21 mouse cellular contexts compared by ENCODE assay signal in the genomic region with DNA sequence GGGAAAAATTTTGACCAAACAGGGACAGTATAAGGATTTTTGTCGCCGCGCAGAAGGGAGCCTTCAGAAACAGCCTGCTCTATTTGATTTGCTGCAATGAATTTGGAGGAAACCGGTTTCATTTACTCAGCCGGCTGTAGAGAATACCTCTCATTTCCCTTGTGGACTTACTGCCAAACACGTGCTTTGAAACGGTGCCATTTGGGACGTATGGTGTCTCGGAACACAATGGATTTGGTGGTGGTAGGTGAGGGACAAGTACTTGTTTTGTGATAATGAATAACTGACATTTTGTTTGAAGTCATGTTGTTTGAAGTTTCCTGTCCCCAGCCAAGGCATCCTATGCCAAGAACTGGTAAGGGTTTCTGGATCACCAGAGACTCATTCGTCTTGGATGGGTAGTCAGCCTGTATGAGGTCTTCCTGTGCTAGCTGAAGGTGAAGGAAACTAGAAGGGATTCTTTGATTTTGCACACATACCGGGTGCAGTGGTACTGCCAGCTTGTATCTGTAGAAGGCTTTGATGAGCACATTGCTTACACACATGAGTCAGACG.
A peak's percentile ranks its signal among the peaks of the same experiment; 100 is the strongest.
DNase-seq lines count a peak whose midpoint lies in the region; ATAC-seq and TF ChIP-seq lines count a peak whose summit lies in the region.
"Had no signal": no experiment of that assay in that cellular context is flagged by ENCODE, and none has a peak within 500 bp of the region (broad histone marks: within the 10 kb centered on the region; RNA-seq: fewer than 3 reads in every experiment).

No protein-coding gene starts in this region.

- no peak overlapping the region for H3K9ac ChIP-seq in kidney, embryonic 14.5 days (ENCODE audit: low read depth, low read length)
- H3K9ac ChIP-seq in lung, postnatal 0 days (replicated peaks; ENCODE audit: low read depth) = no peak overlapping the region
- H3K9ac ChIP-seq: embryonic facial prominence, embryonic 15.5 days; heart, embryonic 13.5 days; hindbrain, embryonic 12.5 days; limb, embryonic 12.5 days; liver, embryonic 12.5 days; neural tube, embryonic 15.5 days had no signal

- H3K4me3 ChIP-seq in kidney, embryonic 14.5 days (ENCODE audit: low read length) = no peak overlapping the region
- no peak overlapping the region for H3K4me3 ChIP-seq in lung, postnatal 0 days (ENCODE audit: low read depth, low read length)
- H3K4me3 ChIP-seq: embryonic facial prominence, embryonic 15.5 days; heart, embryonic 13.5 days; hindbrain, embryonic 12.5 days; limb, embryonic 12.5 days; liver, embryonic 12.5 days; neural tube, embryonic 15.5 days had no signal

- 86% methylated on average over 12 of the region's 12 CpGs for WGBS in kidney, embryonic 14.5 days
- 74% methylated on average over 12 of the region's 12 CpGs for WGBS in lung, postnatal 0 days

- peak; percentile 49 for DNase-seq in cerebellum, adult 11-12 months
- DNase-seq in cerebellum, postnatal 4 days (ENCODE audit: low spot score in 2 of 2) = no peak
- peak; percentile 74 for DNase-seq in kidney, adult 9 months
- DNase-seq in cerebellum, adult 18-20 months = peak; percentile 41 to 63
- DNase-seq in cerebellum, postnatal 14 days = peak; percentile 73 to 76
- no peak for DNase-seq in retina, embryonic 14.5 days (ENCODE audit: low spot score)
- no peak for DNase-seq in lung, postnatal 0 days (ENCODE audit: low spot score)
- DNase-seq: lung, adult 18-20 months; lung, postnatal 14 days; right cerebral cortex, postnatal 14 days had no signal

- no peak overlapping the region for H3K27ac ChIP-seq in kidney, embryonic 14.5 days (ENCODE audit: low read depth, low read length)
- H3K27ac ChIP-seq in lung, postnatal 0 days (ENCODE audit: low read length) = no peak overlapping the region
- H3K27ac ChIP-seq: embryonic facial prominence, embryonic 15.5 days; heart, embryonic 13.5 days; hindbrain, embryonic 12.5 days; limb, embryonic 12.5 days; liver, embryonic 12.5 days; neural tube, embryonic 15.5 days; stomach, postnatal 0 days had no signal

- no peak for TF ChIP-seq CTCF in lung, postnatal 0 days (IDR thresholded peaks at IDR 0.05)

- no peak for TF ChIP-seq EP300 in lung, postnatal 0 days (IDR thresholded peaks at IDR 0.05)

- no peaks in the 10 kb centered on the region for H3K36me3 ChIP-seq in kidney, embryonic 14.5 days (ENCODE audit: control insufficient read depth, insufficient read depth, low read length)
- no peaks in the 10 kb centered on the region for H3K36me3 ChIP-seq in lung, postnatal 0 days (ENCODE audit: insufficient read depth, low read length)
- H3K36me3 ChIP-seq: embryonic facial prominence, embryonic 15.5 days; heart, embryonic 13.5 days; hindbrain, embryonic 12.5 days; limb, embryonic 12.5 days; liver, embryonic 12.5 days; neural tube, embryonic 15.5 days had no signal

- ATAC-seq in kidney, embryonic 14.5 days (ENCODE audit: low FRiP score, low TSS enrichment) = no peak
- no peak for ATAC-seq in lung, postnatal 0 days
- ATAC-seq: forebrain, embryonic 14.5 days; intestine, postnatal 0 days; liver, embryonic 12.5 days had no signal

- no peak overlapping the region for H3K4me2 ChIP-seq in kidney, embryonic 14.5 days (replicated peaks; ENCODE audit: low read depth, low read length)
- no peak overlapping the region for H3K4me2 ChIP-seq in lung, postnatal 0 days (replicated peaks; ENCODE audit: low read depth, low read length)
- H3K4me2 ChIP-seq: embryonic facial prominence, embryonic 15.5 days; heart, embryonic 13.5 days; hindbrain, embryonic 12.5 days; limb, embryonic 12.5 days; liver, embryonic 12.5 days; midbrain, embryonic 11.5 days; neural tube, embryonic 15.5 days had no signal

- H3K9me3 ChIP-seq in kidney, embryonic 14.5 days (ENCODE audit: control insufficient read depth, low read length) = no peaks in the 10 kb centered on the region
- H3K9me3 ChIP-seq in lung, postnatal 0 days (ENCODE audit: low read length) = no peaks in the 10 kb centered on the region
- H3K9me3 ChIP-seq: embryonic facial prominence, embryonic 15.5 days; heart, embryonic 13.5 days; hindbrain, embryonic 12.5 days; limb, embryonic 12.5 days; liver, embryonic 12.5 days; neural tube, embryonic 15.5 days had no signal

- no peaks in the 10 kb centered on the region for H3K27me3 ChIP-seq in kidney, embryonic 14.5 days (ENCODE audit: control insufficient read depth, insufficient read depth, low read length)
- no peaks in the 10 kb centered on the region for H3K27me3 ChIP-seq in lung, postnatal 0 days (replicated peaks; ENCODE audit: insufficient read depth, low read length)
- H3K27me3 ChIP-seq: embryonic facial prominence, embryonic 15.5 days; heart, embryonic 13.5 days; hindbrain, embryonic 12.5 days; limb, embryonic 12.5 days; liver, embryonic 12.5 days; neural tube, embryonic 15.5 days had no signal

- no peaks in the 10 kb centered on the region for H3K4me1 ChIP-seq in kidney, embryonic 14.5 days (ENCODE audit: control insufficient read depth, insufficient read depth, low read length)
- H3K4me1 ChIP-seq in lung, postnatal 0 days (ENCODE audit: insufficient read depth, low read depth, low read length) = no peaks in the 10 kb centered on the region
- H3K4me1 ChIP-seq: embryonic facial prominence, embryonic 15.5 days; heart, embryonic 13.5 days; hindbrain, embryonic 12.5 days; limb, embryonic 12.5 days; liver, embryonic 12.5 days; neural tube, embryonic 15.5 days had no signal

Comparison
In these comparisons a context has a peak if more than half of its experiments do, and no peak if none do; other contexts are left out.
1. DNase-seq: peak in cerebellum, adult 11-12 months (single experiment), kidney, adult 9 months (single experiment), cerebellum, adult 18-20 months (2 of 2) and cerebellum, postnatal 14 days (2 of 2); none in cerebellum, postnatal 4 days (0 of 2), retina, embryonic 14.5 days (single experiment) and lung, postnatal 0 days (single experiment).